Mouse (Mus musculus): ENCODE measurements around the gene Uap1. TPM values are rescaled to one million over a fixed set of nuclear protein-coding genes. Genes with fewer than 3 reads are reported as not detected.

Uap1 gene
- total RNA-seq, 1 experiment from 2014 or later: 113 TPM

- no peak for ATAC-seq (replicated peaks in 1 of 2; ENCODE audit: insufficient read depth in 1 of 2, low FRiP score in 2 of 2, low TSS enrichment in 1 of 2, low read depth in 1 of 2, poor library complexity in 2 of 2, severe bottlenecking in 2 of 2)
Observed at GRCm38 (mm10) chr1:170176661-170177239, 2.0 kb upstream of the Uap1 start.

- no peak for ATAC-seq (replicated peaks in 1 of 2; ENCODE audit: insufficient read depth in 1 of 2, low FRiP score in 2 of 2, low TSS enrichment in 1 of 2, low read depth in 1 of 2, poor library complexity in 2 of 2, severe bottlenecking in 2 of 2)
Observed at GRCm38 (mm10) chr1:170175848-170176247, 1.1 kb upstream of the Uap1 start.

GRCm38 (mm10) chr1:170173991-170174813 is 555 bp downstream of the Uap1 start:
- ATAC-seq (replicated peaks in 1 of 2; ENCODE audit: insufficient read depth in 1 of 2, low FRiP score in 2 of 2, low TSS enrichment in 1 of 2, low read depth in 1 of 2, poor library complexity in 2 of 2, severe bottlenecking in 2 of 2): peak; percentile 5 to 19; a peak in 3 of 4 replicates

- no peak for ATAC-seq (replicated peaks in 1 of 2; ENCODE audit: insufficient read depth in 1 of 2, low FRiP score in 2 of 2, low TSS enrichment in 1 of 2, low read depth in 1 of 2, poor library complexity in 2 of 2, severe bottlenecking in 2 of 2)
Observed at GRCm38 (mm10) chr1:170167781-170168180, 7.0 kb downstream of the Uap1 start.

- no peak for ATAC-seq (replicated peaks in 1 of 2; ENCODE audit: insufficient read depth in 1 of 2, low FRiP score in 2 of 2, low TSS enrichment in 1 of 2, low read depth in 1 of 2, poor library complexity in 2 of 2, severe bottlenecking in 2 of 2)
Observed at GRCm38 (mm10) chr1:170164913-170165312, 9.8 kb downstream of the Uap1 start.

GRCm38 (mm10) chr1:170164053-170164614 is 10.6 kb downstream of the Uap1 start:
- ATAC-seq (replicated peaks in 1 of 2; ENCODE audit: insufficient read depth in 1 of 2, low FRiP score in 2 of 2, low TSS enrichment in 1 of 2, low read depth in 1 of 2, poor library complexity in 2 of 2, severe bottlenecking in 2 of 2): no peak

GRCm38 (mm10) chr1:170163398-170163943 is 11.3 kb downstream of the Uap1 start:
- peak; percentile 19 to 29; a peak in 2 of 4 replicates for ATAC-seq (replicated peaks in 1 of 2; ENCODE audit: insufficient read depth in 1 of 2, low FRiP score in 2 of 2, low TSS enrichment in 1 of 2, low read depth in 1 of 2, poor library complexity in 2 of 2, severe bottlenecking in 2 of 2)

- peak; percentile 2 to 39; a peak in 3 of 4 replicates for ATAC-seq (replicated peaks in 1 of 2; ENCODE audit: insufficient read depth in 1 of 2, low FRiP score in 2 of 2, low TSS enrichment in 1 of 2, low read depth in 1 of 2, poor library complexity in 2 of 2, severe bottlenecking in 2 of 2)
Observed at GRCm38 (mm10) chr1:170161852-170162251, 12.9 kb downstream of the Uap1 start.

GRCm38 (mm10) chr1:170160397-170160938 is 14.3 kb downstream of the Uap1 start:
- peak; percentile 11 to 28; a peak in 3 of 4 replicates for ATAC-seq (replicated peaks in 1 of 2; ENCODE audit: insufficient read depth in 1 of 2, low FRiP score in 2 of 2, low TSS enrichment in 1 of 2, low read depth in 1 of 2, poor library complexity in 2 of 2, severe bottlenecking in 2 of 2)

GRCm38 (mm10) chr1:170159707-170160106 is 15.1 kb downstream of the Uap1 start:
- ATAC-seq (replicated peaks in 1 of 2; ENCODE audit: insufficient read depth in 1 of 2, low FRiP score in 2 of 2, low TSS enrichment in 1 of 2, low read depth in 1 of 2, poor library complexity in 2 of 2, severe bottlenecking in 2 of 2): peak in 1 of 2 experiments; percentile 46; a peak in 2 of 4 replicates

- no peak for ATAC-seq (replicated peaks in 1 of 2; ENCODE audit: insufficient read depth in 1 of 2, low FRiP score in 2 of 2, low TSS enrichment in 1 of 2, low read depth in 1 of 2, poor library complexity in 2 of 2, severe bottlenecking in 2 of 2)
Observed at GRCm38 (mm10) chr1:170155761-170156160, 19.0 kb downstream of the Uap1 start.

- ATAC-seq (replicated peaks in 1 of 2; ENCODE audit: insufficient read depth in 1 of 2, low FRiP score in 2 of 2, low TSS enrichment in 1 of 2, low read depth in 1 of 2, poor library complexity in 2 of 2, severe bottlenecking in 2 of 2): no peak
Observed at GRCm38 (mm10) chr1:170155298-170155697, 19.5 kb downstream of the Uap1 start.

- no peak for ATAC-seq (replicated peaks in 1 of 2; ENCODE audit: insufficient read depth in 1 of 2, low FRiP score in 2 of 2, low TSS enrichment in 1 of 2, low read depth in 1 of 2, poor library complexity in 2 of 2, severe bottlenecking in 2 of 2)
Observed at GRCm38 (mm10) chr1:170153986-170154385, 20.8 kb downstream of the Uap1 start.

- no peak for ATAC-seq (replicated peaks in 1 of 2; ENCODE audit: insufficient read depth in 1 of 2, low FRiP score in 2 of 2, low TSS enrichment in 1 of 2, low read depth in 1 of 2, poor library complexity in 2 of 2, severe bottlenecking in 2 of 2)
Observed at GRCm38 (mm10) chr1:170152552-170152951, 22.2 kb downstream of the Uap1 start.

- ATAC-seq (replicated peaks in 1 of 2; ENCODE audit: insufficient read depth in 1 of 2, low FRiP score in 2 of 2, low TSS enrichment in 1 of 2, low read depth in 1 of 2, poor library complexity in 2 of 2, severe bottlenecking in 2 of 2): no peak
Observed at GRCm38 (mm10) chr1:170150870-170151269, 23.9 kb downstream of the Uap1 start.

- no peak for ATAC-seq (replicated peaks in 1 of 2; ENCODE audit: insufficient read depth in 1 of 2, low FRiP score in 2 of 2, low TSS enrichment in 1 of 2, low read depth in 1 of 2, poor library complexity in 2 of 2, severe bottlenecking in 2 of 2)
Observed at GRCm38 (mm10) chr1:170149756-170150155, 25.0 kb downstream of the Uap1 start.

GRCm38 (mm10) chr1:170148536-170148935 is 26.2 kb downstream of the Uap1 start:
- peak in 1 of 2 experiments; percentile 25; a peak in 1 of 4 replicates for ATAC-seq (replicated peaks in 1 of 2; ENCODE audit: insufficient read depth in 1 of 2, low FRiP score in 2 of 2, low TSS enrichment in 1 of 2, low read depth in 1 of 2, poor library complexity in 2 of 2, severe bottlenecking in 2 of 2)

Measured in hematopoietic stem cell, adult 5-6 weeks (primary cell).